Mouse (Mus musculus) layer of hippocampus, adult 18-20 months (tissue): ENCODE results near the gene Pik3r2. TPM values are rescaled to one million over a fixed set of nuclear protein-coding genes. Genes with fewer than 3 reads are reported as not detected.

Experiments used
- DNase-seq, 2 experiments: peaks; one replicate each; pipeline ENCODE4 v3.0.0; 2022; ENCODE audit warnings: low spot score in 2 of 2
- total RNA-seq, 2 experiments: library from RNA; stranded (reverse); gene quantifications; 2 replicates each; pipeline ENCODE4 v1.2.3; 2021

Pik3r2 gene
- total RNA-seq, 2 experiments from 2014 or later = 158 to 162 TPM

- DNase-seq = peak; percentile 62 to 78
Observed at GRCm38 (mm10) chr8:70773833-70774232, 2.7 kb downstream of the Pik3r2 start.

DNA sequence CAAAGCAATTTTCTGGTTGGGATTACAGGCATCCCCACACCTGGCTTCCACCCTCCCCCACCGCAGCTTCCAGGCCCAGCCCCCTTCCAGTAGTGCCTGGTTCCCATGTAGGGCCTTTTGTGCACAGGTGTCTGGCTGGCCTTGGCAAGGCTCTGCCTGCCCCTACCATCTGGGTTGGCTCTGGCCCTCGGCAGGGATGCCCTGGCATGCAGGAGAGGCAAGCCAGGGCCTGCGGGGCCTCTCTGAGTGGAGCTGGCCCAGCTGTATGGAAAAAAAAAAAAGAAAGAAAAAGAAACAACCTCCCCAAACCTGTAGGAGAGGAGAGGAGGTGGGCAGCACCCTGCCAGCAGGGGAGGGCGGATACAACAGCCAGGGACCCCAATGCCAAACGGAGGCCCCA, 3.1 kb downstream of the Pik3r2 start:
- no peak for DNase-seq

- no peak for DNase-seq
Observed at GRCm38 (mm10) chr8:70772890-70773289, 3.6 kb downstream of the Pik3r2 start.

DNA sequence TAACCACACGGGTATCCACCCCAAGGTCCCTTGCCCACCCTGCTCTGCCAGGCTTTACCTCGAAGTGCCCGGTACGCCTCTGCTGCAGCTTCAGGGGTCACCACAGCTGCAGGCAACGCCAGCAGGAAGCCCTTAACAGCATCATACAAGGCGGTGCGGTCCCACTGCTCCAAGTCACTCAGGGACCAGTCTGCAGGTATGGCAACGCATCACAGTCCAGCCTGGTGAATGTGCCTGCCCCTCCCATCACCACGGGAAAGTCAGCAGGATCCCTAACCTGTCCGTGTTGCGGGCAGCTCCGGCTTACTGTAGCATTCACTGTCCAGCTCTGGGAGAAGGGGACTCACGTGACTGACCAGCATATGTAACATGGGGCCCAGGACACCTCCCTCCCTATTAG, 4.4 kb downstream of the Pik3r2 start:
- DNase-seq = no peak

GRCm38 (mm10) chr8:70771217-70771616, 5.3 kb downstream of the Pik3r2 start:
- DNase-seq = no peak

DNA sequence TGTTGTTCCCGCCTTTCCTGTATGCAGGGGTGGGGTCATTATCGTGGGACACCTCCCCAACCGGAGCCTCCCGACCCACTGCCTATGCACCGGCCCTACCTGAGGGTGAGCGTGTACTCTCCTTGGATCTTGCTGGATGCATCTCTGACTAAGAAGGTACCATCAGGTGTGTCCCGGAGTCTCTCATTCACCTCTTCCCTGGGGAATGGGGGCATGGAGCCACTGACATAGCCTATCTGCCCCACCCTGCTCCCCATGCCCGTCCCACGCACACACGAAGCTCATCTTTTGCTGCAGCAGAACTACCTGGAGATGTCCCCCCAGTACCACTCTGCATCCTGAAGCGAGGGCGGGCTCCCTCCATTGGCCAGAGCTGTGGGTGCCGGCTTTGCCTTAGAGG, 5.8 kb downstream of the Pik3r2 start:
- no peak for DNase-seq

GRCm38 (mm10) chr8:70769858-70770257, 6.7 kb downstream of the Pik3r2 start:
- DNase-seq = no peak

DNA sequence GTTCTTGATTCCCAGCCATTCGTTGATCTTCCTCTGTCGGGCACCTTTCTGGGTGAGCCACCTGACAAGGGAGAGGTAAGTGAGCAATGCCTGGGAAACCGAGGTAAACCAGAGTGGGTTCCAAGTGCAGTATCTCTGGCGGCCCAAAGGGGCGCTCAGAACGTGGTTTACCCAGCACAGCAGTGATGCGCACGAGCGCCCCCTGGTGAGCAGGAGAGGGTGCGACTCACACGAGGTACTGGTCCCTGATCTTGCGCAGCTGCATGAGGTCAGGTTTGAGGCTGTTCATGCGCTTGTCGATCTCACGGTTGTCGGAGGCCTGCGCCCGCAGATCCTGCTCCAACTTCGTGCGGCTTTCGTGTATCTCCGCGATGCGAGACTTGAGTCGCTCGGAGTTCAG, 7.2 kb downstream of the Pik3r2 start:
- peak; percentile 91 to 97 for DNase-seq

- DNase-seq = no peak
Observed at GRCm38 (mm10) chr8:70768956-70769355, 7.6 kb downstream of the Pik3r2 start.

DNA sequence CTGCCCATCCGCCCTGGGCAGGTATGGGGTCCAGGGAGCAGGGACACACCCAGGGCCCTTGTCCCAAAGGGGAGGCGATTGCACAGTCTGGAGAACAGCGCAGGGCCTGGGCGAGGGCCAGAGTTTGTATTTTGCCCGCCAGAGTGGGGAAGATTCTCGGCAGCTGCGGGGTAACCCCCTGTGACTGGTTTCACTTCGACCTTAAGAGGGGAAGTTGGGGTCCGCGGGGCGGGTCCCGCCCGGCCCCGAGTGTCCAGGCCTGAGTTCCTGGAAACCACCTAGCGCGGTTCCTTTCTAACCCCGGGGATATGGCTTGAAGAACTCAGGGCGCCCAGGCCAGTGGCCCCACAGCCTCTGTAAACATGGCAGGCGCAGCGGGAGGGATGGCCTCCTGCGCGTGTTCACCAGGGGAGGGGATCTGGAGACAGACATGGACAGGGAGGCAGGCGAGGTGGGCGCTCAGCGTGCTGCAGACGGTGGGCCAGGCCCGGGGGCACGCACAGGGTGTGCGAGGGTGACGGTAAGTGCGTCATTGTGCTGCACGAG, 8.2 kb downstream of the Pik3r2 start:
- no peak for DNase-seq

- no peak for DNase-seq
Observed at GRCm38 (mm10) chr8:70767503-70767902, 9.0 kb downstream of the Pik3r2 start.

DNA sequence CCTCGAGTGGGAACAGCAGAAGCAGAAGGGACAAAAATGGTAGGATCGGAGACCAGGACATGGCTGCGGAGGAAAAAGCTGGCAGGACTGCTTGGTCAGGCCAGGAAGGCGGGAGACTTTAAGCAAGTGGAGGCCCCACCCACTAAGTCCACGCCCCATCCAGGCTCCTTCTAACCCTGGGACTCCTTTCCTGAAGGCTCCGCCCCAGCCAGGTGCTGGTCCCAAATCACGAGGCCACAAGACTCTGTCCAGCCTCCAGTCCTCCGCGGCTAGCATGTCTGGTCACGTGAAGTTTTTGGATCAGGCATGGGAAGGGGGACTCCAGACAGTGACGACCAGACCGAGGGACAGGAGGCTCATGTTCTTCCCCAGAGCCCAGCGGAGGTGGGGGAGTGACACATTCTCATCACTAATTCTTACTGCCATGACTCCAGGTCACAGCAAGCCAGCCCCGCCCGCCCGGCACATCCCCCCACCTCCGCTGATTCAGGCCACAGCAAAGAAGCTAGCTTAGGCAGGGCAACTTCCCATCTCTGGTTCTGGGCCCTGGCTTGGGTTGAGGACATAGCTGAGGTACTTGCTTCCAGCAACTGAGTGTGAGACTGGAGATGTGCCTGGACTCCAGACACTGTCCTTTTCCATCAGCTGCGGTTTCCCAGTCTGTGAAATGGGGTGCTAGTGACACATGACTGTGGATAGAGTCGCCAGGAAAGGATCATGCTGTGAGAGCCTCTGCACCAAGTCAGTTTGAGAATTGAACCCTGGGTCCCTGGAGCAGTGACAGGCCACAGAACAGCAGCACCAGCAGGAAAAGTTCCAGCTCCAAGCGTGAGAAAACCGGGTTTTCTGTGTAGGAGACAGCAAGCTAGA, 9.7 kb downstream of the Pik3r2 start:
- DNase-seq = no peak

DNA sequence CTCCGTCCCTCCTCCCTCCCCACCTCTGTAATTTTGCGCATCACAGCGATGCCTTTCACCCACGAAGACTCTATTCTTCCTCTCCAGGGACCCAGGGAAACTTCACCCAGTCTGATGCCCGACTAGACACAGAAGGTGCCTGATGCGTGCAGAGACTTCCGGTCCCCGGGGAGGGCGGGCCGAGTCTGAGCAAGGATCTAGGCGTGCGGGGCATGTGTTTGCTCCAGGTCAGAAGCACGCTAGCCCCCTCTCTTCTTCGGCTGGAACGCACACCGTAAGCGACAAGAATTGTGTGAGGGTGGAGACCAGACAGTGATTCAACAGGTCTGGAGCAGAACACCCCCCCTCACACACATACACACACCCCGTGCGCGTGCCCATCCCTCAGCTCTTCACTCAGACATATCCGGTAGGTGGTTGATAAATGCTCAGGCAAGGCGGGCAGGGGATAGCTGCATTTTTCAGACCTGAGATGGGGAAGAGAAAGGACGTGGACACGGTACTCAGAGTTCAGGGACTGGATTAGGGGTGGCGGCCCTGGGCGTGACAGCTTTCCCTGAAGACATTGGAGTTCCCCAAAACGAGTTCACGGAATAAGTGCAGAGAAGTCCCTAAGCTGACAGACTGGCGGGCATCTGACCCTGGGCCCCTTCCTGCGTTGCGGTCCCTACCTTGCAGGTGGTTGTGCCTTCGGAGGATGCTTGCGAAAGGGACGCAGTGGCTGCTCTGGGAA, 10.5 kb downstream of the Pik3r2 start:
- no peak for DNase-seq

DNA sequence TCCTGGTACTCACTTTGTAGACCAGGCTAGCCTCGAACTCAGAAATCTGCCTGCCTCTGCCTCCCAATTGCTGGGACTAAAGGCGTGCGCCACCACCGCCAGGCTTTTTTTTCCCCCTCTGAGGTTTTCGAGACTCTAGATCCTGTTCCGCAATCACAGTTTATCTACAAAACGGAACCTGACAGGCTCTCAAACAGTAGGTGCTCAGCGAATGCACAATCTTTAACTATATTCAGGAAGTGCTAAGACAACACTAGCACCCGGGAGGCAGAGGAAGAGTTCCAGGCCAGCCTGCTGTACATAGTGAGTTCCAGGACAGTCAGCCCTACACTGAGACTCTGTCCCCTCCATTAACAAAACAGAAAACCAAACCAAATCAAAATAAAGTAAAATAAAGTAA, 11.2 kb downstream of the Pik3r2 start:
- no peak for DNase-seq

DNA sequence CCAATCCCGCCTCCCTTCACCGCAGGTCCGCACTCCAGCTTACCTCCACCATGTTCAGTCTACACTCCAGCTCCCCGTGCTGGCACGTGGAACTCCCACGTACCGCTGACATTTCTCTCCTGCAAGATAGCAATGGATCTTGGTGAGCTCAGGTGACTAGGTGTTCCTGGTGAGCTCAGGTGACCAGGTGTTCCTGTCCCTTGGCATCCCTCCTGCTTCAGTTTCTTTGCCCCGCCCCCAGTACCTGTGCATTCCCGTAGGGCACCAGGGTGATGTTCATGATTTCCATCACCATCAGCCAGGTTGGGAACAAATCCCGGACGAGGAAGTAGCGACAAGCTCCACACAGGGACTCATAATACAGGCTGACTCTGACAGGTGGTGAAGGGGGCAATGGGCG, 11.8 kb downstream of the Pik3r2 start:
- DNase-seq = no peak

GRCm38 (mm10) chr8:70764026-70764425, 12.5 kb downstream of the Pik3r2 start:
- no peak for DNase-seq

- no peak for DNase-seq
Observed at GRCm38 (mm10) chr8:70763354-70763753, 13.2 kb downstream of the Pik3r2 start.

DNA sequence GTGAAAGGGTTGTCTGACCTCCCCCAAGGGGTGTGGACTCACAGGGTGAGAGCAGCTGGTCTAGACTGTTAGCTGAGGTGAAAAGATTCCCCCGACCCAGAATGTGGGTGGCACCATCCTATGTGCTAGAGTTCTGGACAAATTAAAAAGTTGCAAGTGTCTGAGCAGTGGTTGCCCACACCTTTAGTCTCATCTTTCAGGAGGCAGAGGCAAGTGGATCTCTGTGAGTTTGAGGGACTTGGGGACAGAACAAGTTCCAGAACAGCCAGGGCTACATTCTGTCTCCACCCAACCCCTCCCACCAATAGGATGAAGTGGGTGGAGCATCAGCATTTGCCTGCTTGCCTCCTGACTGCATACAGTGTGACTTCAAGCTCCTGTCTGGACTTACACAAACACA, 14.4 kb downstream of the Pik3r2 start:
- DNase-seq = no peak

DNA sequence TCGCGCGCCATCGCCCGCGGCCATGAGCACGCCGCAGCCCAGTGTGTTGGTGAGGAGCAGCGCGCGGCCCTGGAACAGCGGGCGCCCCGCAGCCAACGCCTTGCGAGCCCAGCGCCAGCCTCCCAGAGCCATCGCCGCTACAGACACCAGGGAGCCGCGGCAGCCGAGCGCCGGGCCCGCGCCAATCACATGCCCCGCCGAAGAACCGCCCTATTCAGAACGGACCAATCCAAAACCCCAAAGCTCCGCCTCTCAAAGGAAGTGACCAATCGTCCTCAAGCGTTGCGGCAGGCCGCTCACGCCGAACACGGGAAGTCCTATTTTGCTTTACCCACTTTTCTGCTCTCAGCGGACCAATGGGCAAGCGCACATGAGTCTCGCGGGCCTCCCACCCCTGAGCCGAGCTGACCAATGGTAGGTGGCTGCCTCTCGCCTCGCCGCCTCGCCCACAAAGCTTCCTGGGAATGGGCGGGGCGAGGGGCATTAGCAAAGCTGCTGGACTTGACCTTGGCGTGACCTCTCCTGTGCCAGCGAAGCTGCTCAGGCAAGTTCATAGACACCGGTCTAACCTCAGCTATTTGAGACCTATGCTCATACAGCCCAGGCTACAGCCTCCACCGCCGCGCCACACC, 15.6 kb downstream of the Pik3r2 start, which contains the start of gene Mpv17l2:
Mpv17l2 (minus strand) TSS at position 172 of the 632 bp plus-strand sequence.
- peak; percentile 97 to 98 for DNase-seq

GRCm38 (mm10) chr8:70760350-70760749, 16.2 kb downstream of the Pik3r2 start:
- no peak for DNase-seq
